Mouse (Mus musculus) heart, adult 8-10 months (tissue): ENCODE measurements around the gene Mettl8. TPM values are rescaled to one million over a fixed set of nuclear protein-coding genes. Genes with fewer than 3 reads are reported as not detected.

Experiments used
- DNase-seq: peaks from one replicate; pipeline ENCODE4 v3.0.0; 2022; ENCODE audit warnings: low spot score
- total RNA-seq, 4 experiments: library from RNA; stranded (reverse); gene quantifications; 2 replicates each; pipeline ENCODE4 v1.2.4; 2022

Gene Mettl8
- total RNA-seq, 4 experiments from 2014 or later = 4.0 to 6.1 (median 5.8) TPM

- no peak for DNase-seq
Measured at GRCm38 (mm10) chr2:70932965-70933364, 122.4 kb downstream of the Mettl8 start.

GRCm38 (mm10) chr2:70930631-70931288, 124.6 kb downstream of the Mettl8 start:
- DNase-seq = no peak

- no peak for DNase-seq
Measured at GRCm38 (mm10) chr2:70929714-70930113, 125.7 kb downstream of the Mettl8 start.

GRCm38 (mm10) chr2:70924049-70924448, 131.3 kb downstream of the Mettl8 start:
- no peak for DNase-seq

GRCm38 (mm10) chr2:70922814-70923213, 132.6 kb downstream of the Mettl8 start:
- no peak for DNase-seq

- no peak for DNase-seq
Measured at GRCm38 (mm10) chr2:70920937-70921596, 134.3 kb downstream of the Mettl8 start.

- no peak for DNase-seq
Measured at GRCm38 (mm10) chr2:70919913-70920522, 135.4 kb downstream of the Mettl8 start.

GRCm38 (mm10) chr2:70918516-70918915, 136.9 kb downstream of the Mettl8 start:
- no peak for DNase-seq

Other genes with a start within 250 kb of the Mettl8 start
- gene Tlk1, start 229.9 kb downstream of the Mettl8 start, total RNA-seq = 10 to 100 TPM; 27.5 to 38.2 (median 32.4) TPM
- 1 to 10 TPM; 3.5 to 5.3 (median 4.3) TPM for gene Dcaf17, start 255 bp downstream of the Mettl8 start, total RNA-seq
- 1 to 10 TPM; 1.4 to 3.9 (median 1.6) TPM for gene Cybrd1, start 62.3 kb upstream of the Mettl8 start, total RNA-seq
- 10 to 100 TPM; 53.5 to 61.3 (median 59.5) TPM for gene Dync1i2, start 156.1 kb upstream of the Mettl8 start, total RNA-seq